Mouse (Mus musculus) bone marrow macrophage, adult 2 months (primary cell): ENCODE measurements around the gene Prdm15. TPM values are rescaled to one million over a fixed set of nuclear protein-coding genes. Genes with fewer than 3 reads are reported as not detected.

Experiments
- H3K27ac ChIP-seq: 2 replicates; pipeline ENCODE4 v1.5.1; 2012; ENCODE audit warnings: low read depth, low read length; ENCODE audit not compliant: insufficient read depth
- H3K4me1 ChIP-seq: 2 replicates; pipeline ENCODE4 v1.6.1; 2012; ENCODE audit warnings: low read length; ENCODE audit not compliant: control insufficient read depth, insufficient read depth
- H3K4me3 ChIP-seq: 2 replicates; pipeline ENCODE4 v1.5.1; 2012; ENCODE audit warnings: mild to moderate bottlenecking, low read length, moderate library complexity; ENCODE audit not compliant: insufficient read depth
- CTCF ChIP-seq: IDR thresholded peaks from 2 replicates; pipeline ENCODE4 v1.5.1; 2012; ENCODE audit warnings: low read depth, mild to moderate bottlenecking, low read length, moderate library complexity
- POLR2A ChIP-seq: IDR thresholded peaks from 2 replicates; pipeline ENCODE4 v1.6.1; 2012; ENCODE audit warnings: mild to moderate bottlenecking, low read depth, low read length, borderline replicate concordance
- polyA plus RNA-seq: library from polyadenylated mRNA; stranded (reverse); fragments of >200 nt; gene quantifications from 2 replicates; pipeline ENCODE4 v1.2.4, GENCODE M21; 2012; ENCODE audit not compliant: missing spikeins, insufficient read depth, insufficient read length

Prdm15 gene
- polyA plus RNA-seq: 4.4 and 7.5 TPM in 2 replicates

DNA sequence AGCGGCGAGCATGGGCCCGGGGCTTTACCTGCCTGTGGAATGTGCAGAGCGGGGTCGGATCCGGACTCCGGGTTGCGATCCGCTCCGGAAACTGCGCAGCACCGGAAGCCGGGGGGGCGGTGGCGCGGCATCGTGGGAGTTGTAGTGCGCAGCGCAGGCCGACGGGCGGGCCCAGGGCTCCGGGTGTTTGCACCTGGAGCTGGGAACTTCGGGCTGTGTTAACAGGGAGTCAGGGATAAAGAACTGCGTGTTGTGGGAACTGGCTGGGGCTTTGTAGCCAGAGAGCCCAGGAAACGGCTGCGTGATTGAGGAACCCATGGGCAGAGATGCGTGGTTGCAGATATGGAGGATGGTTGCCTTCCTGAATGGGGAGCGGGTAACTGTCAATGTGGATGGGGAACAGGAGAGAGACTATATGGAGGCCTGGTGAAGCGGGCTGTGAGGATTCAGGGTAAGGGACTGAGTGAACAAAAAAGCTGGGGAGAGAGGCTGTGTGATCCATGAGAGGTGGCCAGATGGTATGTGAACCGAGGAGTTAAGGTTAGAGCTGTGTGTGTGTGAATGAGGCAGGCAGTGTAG lies at the start of gene Prdm15:
Gene Prdm15 (minus strand): TSS at position 110 of the 579 bp plus-strand sequence.
- Histone ChIP-seq H3K4me3 (peak within 1 kb of the TSS; percentile 98), H3K4me1 (peaks cover 23% of the 10 kb centered on the region), H3K27ac (peak within 1 kb of the TSS; percentile 81)
- no peak for TF ChIP-seq CTCF
- TF ChIP-seq POLR2A: no peak

- no peak overlapping the region for H3K27ac ChIP-seq
- TF ChIP-seq POLR2A (no peak), CTCF (no peak)
- no peak overlapping the region for H3K4me3 ChIP-seq
- peaks cover 7% of the 10 kb centered on the region for H3K4me1 ChIP-seq
Observed at GRCm38 (mm10) chr16:97897346-97898024, 45.8 kb upstream of the Prdm15 start.

GRCm38 (mm10) chr16:97887762-97888161 lies 36.1 kb upstream of the Prdm15 start:
- Histone ChIP-seq H3K4me3 (no peak overlapping the region), H3K27ac (no peak overlapping the region), H3K4me1 (0 out of 2 replicates have a peak, but pooled peaks cover 3% of the 10 kb centered on the region)
- TF ChIP-seq CTCF: no peak
- no peak for TF ChIP-seq POLR2A

- no peaks in the 10 kb centered on the region for H3K4me1 ChIP-seq
- TF ChIP-seq CTCF: no peak
- no peak for TF ChIP-seq POLR2A
- H3K4me3 ChIP-seq: no peak overlapping the region
- no peak overlapping the region for H3K27ac ChIP-seq
Observed at GRCm38 (mm10) chr16:97883696-97884095, 32.0 kb upstream of the Prdm15 start.

DNA sequence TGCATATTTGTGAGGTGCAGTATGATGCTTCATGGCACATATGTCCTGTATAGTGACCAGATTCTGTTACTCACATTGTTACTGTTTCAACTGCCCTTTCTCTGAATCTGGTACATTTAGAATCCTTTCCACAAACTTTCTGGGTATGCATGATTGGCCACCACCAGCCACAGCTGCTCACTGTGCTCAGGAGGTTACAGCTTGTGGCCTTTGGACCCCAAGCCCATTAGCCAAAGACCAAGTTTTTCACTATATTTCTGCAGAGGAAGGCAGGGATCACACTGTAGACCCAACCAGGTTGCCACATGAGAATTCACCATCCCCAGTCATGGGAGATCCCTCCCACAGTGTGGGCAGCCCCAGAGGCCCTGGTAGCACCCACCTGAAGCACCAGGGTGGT lies 31.2 kb upstream of the Prdm15 start:
- TF ChIP-seq POLR2A: no peak
- TF ChIP-seq CTCF: no peak
- no peaks in the 10 kb centered on the region for H3K4me1 ChIP-seq
- H3K27ac ChIP-seq: no peak overlapping the region
- H3K4me3 ChIP-seq: no peak overlapping the region

GRCm38 (mm10) chr16:97879134-97879533 lies 27.5 kb upstream of the Prdm15 start:
- H3K4me3 ChIP-seq: no peak overlapping the region
- H3K27ac ChIP-seq: no peak overlapping the region
- H3K4me1 ChIP-seq: no peaks in the 10 kb centered on the region
- TF ChIP-seq CTCF (no peak), POLR2A (no peak)

DNA sequence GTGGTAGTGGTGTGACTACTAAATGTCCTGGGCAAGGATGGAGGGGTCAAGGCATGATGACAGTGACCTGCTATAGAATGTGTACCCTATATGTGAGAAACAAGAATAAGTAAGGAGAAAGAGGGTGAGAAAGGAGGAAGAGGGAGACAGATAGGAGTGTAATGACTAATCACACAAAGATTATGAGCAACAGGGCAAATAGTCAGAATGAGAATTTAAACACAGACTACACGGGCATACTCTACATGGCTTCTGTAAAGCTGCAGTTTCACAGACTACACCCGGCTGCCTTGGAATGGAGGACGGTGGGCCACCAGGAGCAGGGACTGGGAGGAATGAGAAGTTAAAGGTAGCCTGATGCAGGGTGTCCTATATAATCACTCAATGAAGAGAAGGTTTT lies 25.9 kb upstream of the Prdm15 start:
- Histone ChIP-seq H3K4me3 (no peak overlapping the region), H3K4me1 (no peaks in the 10 kb centered on the region), H3K27ac (no peak overlapping the region)
- TF ChIP-seq POLR2A: no peak
- no peak for TF ChIP-seq CTCF

DNA sequence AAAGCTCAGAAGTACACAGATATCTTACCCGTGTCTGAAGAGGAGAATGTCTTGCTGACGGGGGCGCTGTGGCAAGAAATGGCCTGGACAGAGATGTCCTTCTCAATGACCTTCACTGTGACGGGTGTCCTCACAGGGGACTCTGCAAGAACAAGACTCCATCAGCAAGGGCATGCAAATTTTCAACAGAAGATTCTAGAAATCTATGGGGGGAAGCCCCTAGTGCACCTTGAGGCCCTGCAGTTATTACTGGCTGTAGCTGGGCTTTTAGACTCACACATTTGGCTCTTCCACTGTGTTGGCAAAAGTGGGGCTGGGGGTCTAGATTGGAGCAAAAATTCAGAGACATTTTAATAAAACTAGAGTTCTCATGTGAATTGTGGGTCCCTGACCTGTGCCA lies 23.5 kb upstream of the Prdm15 start:
- TF ChIP-seq CTCF: no peak
- TF ChIP-seq POLR2A: no peak
- Histone ChIP-seq H3K4me1 (no peaks in the 10 kb centered on the region), H3K27ac (no peak overlapping the region), H3K4me3 (no peak overlapping the region)

GRCm38 (mm10) chr16:97874376-97874775 lies 22.7 kb upstream of the Prdm15 start:
- no peak for TF ChIP-seq CTCF
- TF ChIP-seq POLR2A: no peak
- Histone ChIP-seq H3K27ac (no peak overlapping the region), H3K4me1 (no peaks in the 10 kb centered on the region), H3K4me3 (no peak overlapping the region)

- H3K27ac ChIP-seq: no peak overlapping the region
- no peak overlapping the region for H3K4me3 ChIP-seq
- H3K4me1 ChIP-seq: no peaks in the 10 kb centered on the region
- TF ChIP-seq POLR2A: no peak
- TF ChIP-seq CTCF: no peak
Observed at GRCm38 (mm10) chr16:97872657-97873056, 21.0 kb upstream of the Prdm15 start.
